Mouse (Mus musculus): ENCODE data around the gene Asb15. TPM values are rescaled to one million over a fixed set of nuclear protein-coding genes. Genes with fewer than 3 reads are reported as not detected.

The Asb15 gene
- polyA plus RNA-seq, 1 experiment from 2014 or later, result not detected

- ATAC-seq (ENCODE audit: insufficient number of reproducible peaks, insufficient read depth, low FRiP score, low TSS enrichment), result no peak
- H3K36me3 ChIP-seq, result peaks cover 17% of the 10 kb centered on the region
- H3K4me2 ChIP-seq (replicated peaks), result no peak overlapping the region
- H3K27me3 ChIP-seq, result no peaks in the 10 kb centered on the region
- H3K27ac ChIP-seq, result no peak overlapping the region
- H3K9me3 ChIP-seq, result no peaks in the 10 kb centered on the region
- H3K9ac ChIP-seq, result no peak overlapping the region
- H3K4me1 ChIP-seq, result no peaks in the 10 kb centered on the region
- H3K4me3 ChIP-seq, result no peak overlapping the region
- WGBS, result 91% methylated on average over 4 of the region's 4 CpGs
Measured at GRCm38 (mm10) chr6:24610358-24610757, 82.4 kb downstream of the Asb15 start.

- H3K4me3 ChIP-seq, result no peak overlapping the region
- ATAC-seq (ENCODE audit: insufficient number of reproducible peaks, insufficient read depth, low FRiP score, low TSS enrichment), result no peak
- 81% methylated on average over 7 of the region's 7 CpGs for WGBS
- no peaks in the 10 kb centered on the region for H3K9me3 ChIP-seq
- peaks cover 30% of the 10 kb centered on the region for H3K36me3 ChIP-seq
- H3K27me3 ChIP-seq, result no peaks in the 10 kb centered on the region
- no peaks in the 10 kb centered on the region for H3K4me1 ChIP-seq
- H3K4me2 ChIP-seq (replicated peaks), result no peak overlapping the region
- H3K9ac ChIP-seq, result no peak overlapping the region
- H3K27ac ChIP-seq, result no peak overlapping the region
Measured at GRCm38 (mm10) chr6:24612074-24612755, 84.3 kb downstream of the Asb15 start.

- Histone ChIP-seq H3K9me3 (no peaks in the 10 kb centered on the region), H3K4me2 (replicated peaks) (no peak overlapping the region), H3K36me3 (peaks cover 40% of the 10 kb centered on the region), H3K4me3 (no peak overlapping the region), H3K27ac (no peak overlapping the region), H3K4me1 (no peaks in the 10 kb centered on the region), H3K9ac (no peak overlapping the region), H3K27me3 (no peaks in the 10 kb centered on the region)
- WGBS, result 96% methylated on average over 6 of the region's 6 CpGs
- no peak for ATAC-seq (ENCODE audit: insufficient number of reproducible peaks, insufficient read depth, low FRiP score, low TSS enrichment)
Measured at GRCm38 (mm10) chr6:24613346-24613745, 85.4 kb downstream of the Asb15 start.

GRCm38 (mm10) chr6:24613918-24614317 is 86.0 kb downstream of the Asb15 start:
- WGBS, result 74% methylated on average over 4 of the region's 4 CpGs
- ATAC-seq (ENCODE audit: insufficient number of reproducible peaks, insufficient read depth, low FRiP score, low TSS enrichment), result no peak
- no peaks in the 10 kb centered on the region for H3K4me1 ChIP-seq

GRCm38 (mm10) chr6:24616746-24617145 is 88.8 kb downstream of the Asb15 start:
- Histone ChIP-seq H3K4me2 (replicated peaks) (no peak overlapping the region), H3K36me3 (peaks cover 48% of the 10 kb centered on the region), H3K4me1 (no peaks in the 10 kb centered on the region), H3K4me3 (no peak overlapping the region), H3K9ac (no peak overlapping the region), H3K9me3 (no peaks in the 10 kb centered on the region), H3K27me3 (no peaks in the 10 kb centered on the region), H3K27ac (no peak overlapping the region)
- 80% methylated on average over 4 of the region's 4 CpGs for WGBS
- no peak for ATAC-seq (ENCODE audit: insufficient number of reproducible peaks, insufficient read depth, low FRiP score, low TSS enrichment)

More at GRCm38 (mm10) chr6:24613918-24614317, 86.0 kb downstream of the Asb15 start:
- Histone ChIP-seq H3K9ac (no peak overlapping the region), H3K9me3 (no peaks in the 10 kb centered on the region), H3K27me3 (no peaks in the 10 kb centered on the region), H3K4me3 (no peak overlapping the region), H3K36me3 (peaks cover 40% of the 10 kb centered on the region), H3K4me2 (replicated peaks) (no peak overlapping the region), H3K27ac (no peak overlapping the region)

GRCm38 (mm10) chr6:24619285-24620045 is 91.5 kb downstream of the Asb15 start:
- WGBS, result 66% methylated on average over 6 of the region's 6 CpGs
- no peak overlapping the region for H3K27ac ChIP-seq
- ATAC-seq (ENCODE audit: insufficient number of reproducible peaks, insufficient read depth, low FRiP score, low TSS enrichment), result no peak
- H3K4me2 ChIP-seq (replicated peaks), result no peak overlapping the region
- H3K4me1 ChIP-seq, result no peaks in the 10 kb centered on the region
- no peak overlapping the region for H3K9ac ChIP-seq
- peaks cover 49% of the 10 kb centered on the region for H3K36me3 ChIP-seq
- no peak overlapping the region for H3K4me3 ChIP-seq
- H3K27me3 ChIP-seq, result no peaks in the 10 kb centered on the region
- H3K9me3 ChIP-seq, result no peaks in the 10 kb centered on the region

- Histone ChIP-seq H3K36me3 (peaks cover 44% of the 10 kb centered on the region), H3K27ac (no peak overlapping the region), H3K4me1 (no peaks in the 10 kb centered on the region), H3K27me3 (no peaks in the 10 kb centered on the region), H3K4me3 (no peak overlapping the region), H3K9me3 (no peaks in the 10 kb centered on the region), H3K9ac (no peak overlapping the region), H3K4me2 (replicated peaks) (no peak overlapping the region)
- 93% methylated on average over 2 of the region's 2 CpGs for WGBS
- ATAC-seq (ENCODE audit: insufficient number of reproducible peaks, insufficient read depth, low FRiP score, low TSS enrichment), result no peak
Measured at GRCm38 (mm10) chr6:24620936-24621335, 93.0 kb downstream of the Asb15 start.

GRCm38 (mm10) chr6:24622098-24622497 is 94.2 kb downstream of the Asb15 start:
- Histone ChIP-seq H3K27ac (no peak overlapping the region), H3K4me1 (no peaks in the 10 kb centered on the region), H3K9me3 (no peaks in the 10 kb centered on the region), H3K27me3 (no peaks in the 10 kb centered on the region), H3K4me3 (no peak overlapping the region), H3K36me3 (peaks cover 35% of the 10 kb centered on the region), H3K9ac (no peak overlapping the region), H3K4me2 (replicated peaks) (no peak overlapping the region)
- ATAC-seq (ENCODE audit: insufficient number of reproducible peaks, insufficient read depth, low FRiP score, low TSS enrichment), result no peak
- WGBS, result 90% methylated on average over 2 of the region's 2 CpGs

Other genes with a start within 250 kb of the Asb15 start
- 0.06 and 0.08 TPM in 2 replicates for gene Iqub, start 13.1 kb upstream of the Asb15 start, polyA plus RNA-seq (2016; fragmentation: Nextera tagmentation; extraction: Ambion mirVana)
- gene Ndufa5, start 131 bp upstream of the Asb15 start, polyA plus RNA-seq (2016; fragmentation: Nextera tagmentation; extraction: Ambion mirVana), result 327 and 344 TPM in 2 replicates
- 0.18 TPM in 1 of 2 replicates, not detected in the other for gene Lmod2, start 69.6 kb downstream of the Asb15 start, polyA plus RNA-seq (2016; fragmentation: Nextera tagmentation; extraction: Ambion mirVana)
- gene Wasl, start 136.9 kb downstream of the Asb15 start, polyA plus RNA-seq (2016; fragmentation: Nextera tagmentation; extraction: Ambion mirVana), result 74.8 and 85.7 TPM in 2 replicates
- gene Hyal6, start 205.1 kb downstream of the Asb15 start, polyA plus RNA-seq (2016; fragmentation: Nextera tagmentation; extraction: Ambion mirVana), result not detected in 2 replicates
- gene Hyal4, start 220.2 kb downstream of the Asb15 start, polyA plus RNA-seq (2016; fragmentation: Nextera tagmentation; extraction: Ambion mirVana), result not detected in 2 replicates